Mouse (Mus musculus): ENCODE measurements around the gene Hmgb1. TPM values are rescaled to one million over a fixed set of nuclear protein-coding genes. Genes with fewer than 3 reads are reported as not detected.

Hmgb1 gene
- total and polyA plus RNA-seq, 2 experiments from 2014 or later, result 128 to 757 TPM

- Histone ChIP-seq H3K4me1 (ENCODE audit: insufficient read depth, low read length) (no peaks in the 10 kb centered on the region), H3K4me2 (ENCODE audit: low read depth, low read length) (no peak overlapping the region), H3K9ac (replicated peaks; ENCODE audit: low read length) (no peak overlapping the region), H3K27ac (no peak overlapping the region), H3K9me3 (ENCODE audit: low read length) (no peaks in the 10 kb centered on the region), H3K4me3 (ENCODE audit: low read length) (no peak overlapping the region), H3K27me3 (ENCODE audit: insufficient read depth, low read length) (no peaks in the 10 kb centered on the region), H3K36me3 (ENCODE audit: insufficient read depth, low read length) (no peaks in the 10 kb centered on the region)
- no peak for TF ChIP-seq CTCF (IDR thresholded peaks at IDR 0.05; ENCODE audit: low read depth)
- WGBS, result 88% methylated on average over 6 of the region's 6 CpGs
- ATAC-seq, result no peak
- DNase-seq (ENCODE audit: low spot score), result no peak
These were observed 60.5 kb downstream of the Hmgb1 start for GRCm38 (mm10) chr5:149123795-149124194.

GRCm38 (mm10) chr5:149119341-149119881, 64.9 kb downstream of the Hmgb1 start:
- TF ChIP-seq CTCF (IDR thresholded peaks at IDR 0.05; ENCODE audit: low read depth), result no peak
- Histone ChIP-seq H3K4me2 (ENCODE audit: low read depth, low read length) (no peak overlapping the region), H3K36me3 (ENCODE audit: insufficient read depth, low read length) (no peaks in the 10 kb centered on the region), H3K4me1 (ENCODE audit: insufficient read depth, low read length) (no peaks in the 10 kb centered on the region), H3K9me3 (ENCODE audit: low read length) (no peaks in the 10 kb centered on the region), H3K27me3 (ENCODE audit: insufficient read depth, low read length) (no peaks in the 10 kb centered on the region), H3K9ac (replicated peaks; ENCODE audit: low read length) (no peak overlapping the region), H3K27ac (no peak overlapping the region), H3K4me3 (ENCODE audit: low read length) (no peak overlapping the region)
- DNase-seq (ENCODE audit: low spot score) (no peak), ATAC-seq (no peak)
- 91% methylated on average over 16 of the region's 16 CpGs for WGBS

- H3K27ac ChIP-seq, result no peak overlapping the region
- DNase-seq (ENCODE audit: low spot score) (peak; percentile 17), ATAC-seq (0 out of 2 replicates have a peak, but pooled peaks have one; percentile 51)
- H3K27me3 ChIP-seq (ENCODE audit: insufficient read depth, low read length), result no peaks in the 10 kb centered on the region
- no peak overlapping the region for H3K9ac ChIP-seq (replicated peaks; ENCODE audit: low read length)
- H3K4me2 ChIP-seq (ENCODE audit: low read depth, low read length), result no peak overlapping the region
- no peak for TF ChIP-seq CTCF (IDR thresholded peaks at IDR 0.05; ENCODE audit: low read depth)
- no peak overlapping the region for H3K4me3 ChIP-seq (ENCODE audit: low read length)
- H3K36me3 ChIP-seq (ENCODE audit: insufficient read depth, low read length), result no peaks in the 10 kb centered on the region
- no peaks in the 10 kb centered on the region for H3K4me1 ChIP-seq (ENCODE audit: insufficient read depth, low read length)
- 24% methylated on average over 7 of the region's 7 CpGs for WGBS
- H3K9me3 ChIP-seq (ENCODE audit: low read length), result no peaks in the 10 kb centered on the region
These were observed 66.3 kb downstream of the Hmgb1 start for GRCm38 (mm10) chr5:149117815-149118547.

GRCm38 (mm10) chr5:149114587-149114986, 69.7 kb downstream of the Hmgb1 start:
- 58% methylated on average over 9 of the region's 9 CpGs for WGBS
- DNase-seq (ENCODE audit: low spot score), result no peak

GRCm38 (mm10) chr5:149114034-149114433, 70.3 kb downstream of the Hmgb1 start:
- H3K4me3 ChIP-seq (ENCODE audit: low read length), result no peak overlapping the region
- H3K4me2 ChIP-seq (ENCODE audit: low read depth, low read length), result no peak overlapping the region
- no peak for ATAC-seq
- no peaks in the 10 kb centered on the region for H3K27me3 ChIP-seq (ENCODE audit: insufficient read depth, low read length)
- no peak for TF ChIP-seq CTCF (IDR thresholded peaks at IDR 0.05; ENCODE audit: low read depth)
- no peaks in the 10 kb centered on the region for H3K36me3 ChIP-seq (ENCODE audit: insufficient read depth, low read length)
- no peak overlapping the region for H3K27ac ChIP-seq
- no peak overlapping the region for H3K9ac ChIP-seq (replicated peaks; ENCODE audit: low read length)
- H3K9me3 ChIP-seq (ENCODE audit: low read length), result no peaks in the 10 kb centered on the region
- WGBS, result 61% methylated on average over 7 of the region's 7 CpGs
- H3K4me1 ChIP-seq (ENCODE audit: insufficient read depth, low read length), result no peaks in the 10 kb centered on the region
- DNase-seq (ENCODE audit: low spot score), result peak; percentile 15

More at GRCm38 (mm10) chr5:149114587-149114986, 69.7 kb downstream of the Hmgb1 start:
- no peak overlapping the region for H3K27ac ChIP-seq
- no peak overlapping the region for H3K9ac ChIP-seq (replicated peaks; ENCODE audit: low read length)
- no peaks in the 10 kb centered on the region for H3K9me3 ChIP-seq (ENCODE audit: low read length)
- H3K36me3 ChIP-seq (ENCODE audit: insufficient read depth, low read length), result no peaks in the 10 kb centered on the region
- TF ChIP-seq CTCF (IDR thresholded peaks at IDR 0.05; ENCODE audit: low read depth), result no peak
- ATAC-seq, result no peak
- H3K4me3 ChIP-seq (ENCODE audit: low read length), result no peak overlapping the region
- H3K27me3 ChIP-seq (ENCODE audit: insufficient read depth, low read length), result no peaks in the 10 kb centered on the region
- H3K4me2 ChIP-seq (ENCODE audit: low read depth, low read length), result no peak overlapping the region
- no peaks in the 10 kb centered on the region for H3K4me1 ChIP-seq (ENCODE audit: insufficient read depth, low read length)

- no peak overlapping the region for H3K4me2 ChIP-seq (ENCODE audit: low read depth, low read length)
- ATAC-seq (no peak), DNase-seq (ENCODE audit: low spot score) (no peak)
- H3K36me3 ChIP-seq (ENCODE audit: insufficient read depth, low read length), result no peaks in the 10 kb centered on the region
- H3K4me3 ChIP-seq (ENCODE audit: low read length), result no peak overlapping the region
- H3K9me3 ChIP-seq (ENCODE audit: low read length), result no peaks in the 10 kb centered on the region
- H3K27me3 ChIP-seq (ENCODE audit: insufficient read depth, low read length), result no peaks in the 10 kb centered on the region
- no peak overlapping the region for H3K27ac ChIP-seq
- no peak overlapping the region for H3K9ac ChIP-seq (replicated peaks; ENCODE audit: low read length)
- TF ChIP-seq CTCF (IDR thresholded peaks at IDR 0.05; ENCODE audit: low read depth), result no peak
- WGBS, result 73% methylated on average over 7 of the region's 7 CpGs
- no peaks in the 10 kb centered on the region for H3K4me1 ChIP-seq (ENCODE audit: insufficient read depth, low read length)
These were observed 70.8 kb downstream of the Hmgb1 start for GRCm38 (mm10) chr5:149113439-149113838.

GRCm38 (mm10) chr5:149112559-149112958, 71.7 kb downstream of the Hmgb1 start:
- Histone ChIP-seq H3K9ac (replicated peaks; ENCODE audit: low read length) (no peak overlapping the region), H3K27ac (no peak overlapping the region), H3K4me1 (ENCODE audit: insufficient read depth, low read length) (no peaks in the 10 kb centered on the region), H3K36me3 (ENCODE audit: insufficient read depth, low read length) (no peaks in the 10 kb centered on the region), H3K9me3 (ENCODE audit: low read length) (no peaks in the 10 kb centered on the region), H3K4me3 (ENCODE audit: low read length) (no peak overlapping the region), H3K4me2 (ENCODE audit: low read depth, low read length) (no peak overlapping the region), H3K27me3 (ENCODE audit: insufficient read depth, low read length) (no peaks in the 10 kb centered on the region)
- no peak for TF ChIP-seq CTCF (IDR thresholded peaks at IDR 0.05; ENCODE audit: low read depth)
- no peak for DNase-seq (ENCODE audit: low spot score)
- 85% methylated on average over 5 of the region's 5 CpGs for WGBS
- no peak for ATAC-seq
